Mouse (Mus musculus): ENCODE results near the gene Coro2a. TPM values are rescaled to one million over a fixed set of nuclear protein-coding genes. Genes with fewer than 3 reads are reported as not detected.

Gene Coro2a
- total RNA-seq, 2 experiments from 2014 or later, result 27.2 to 29.4 TPM

DNA sequence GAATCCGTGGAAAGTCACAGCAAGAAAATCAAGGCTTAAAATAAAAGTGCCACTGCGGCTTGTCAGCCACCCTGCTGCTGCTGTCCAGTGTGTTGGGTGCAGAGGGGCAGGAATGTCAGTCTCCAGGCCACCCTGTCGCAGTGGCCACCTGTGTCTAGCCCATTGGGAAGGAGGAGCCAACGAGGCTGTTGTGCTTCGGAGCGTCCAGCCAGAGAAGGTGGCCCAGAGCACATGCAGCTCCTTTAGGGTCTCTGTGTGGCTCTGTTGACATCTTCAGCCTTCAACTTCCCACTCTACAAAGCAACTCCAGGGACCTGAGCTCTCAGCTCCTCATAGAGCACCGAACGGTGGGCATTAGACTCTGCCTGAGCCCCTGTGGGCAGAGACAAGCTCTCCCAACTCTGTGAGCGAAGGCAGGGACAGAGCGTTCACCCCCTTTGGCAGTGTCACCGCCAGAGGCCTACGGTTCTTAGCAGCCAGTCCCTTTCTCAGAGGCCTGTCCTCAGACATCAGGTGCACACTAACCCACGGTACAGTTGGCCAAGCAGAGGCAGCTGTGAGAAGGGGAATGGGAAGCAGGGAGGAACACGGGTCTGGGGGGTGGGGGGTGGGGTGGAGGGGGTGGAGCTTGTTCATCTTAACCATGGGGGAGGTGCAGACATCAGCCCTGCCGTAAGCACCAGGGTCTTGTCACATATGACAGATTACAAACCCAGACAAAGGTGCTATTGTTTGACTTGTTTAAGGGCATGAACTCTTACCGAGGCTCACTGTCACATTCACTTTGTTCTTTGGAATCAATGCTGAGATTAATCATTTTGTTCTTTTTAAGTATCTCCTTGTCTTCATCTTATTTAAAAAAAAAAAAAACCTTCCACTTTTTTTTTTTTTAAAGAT lies 99.1 kb downstream of the Coro2a start:
- no peak for DNase-seq (ENCODE audit: low spot score in 2 of 2)
- intact Hi-C loops (cut with DNase I), result no loop called here

DNA sequence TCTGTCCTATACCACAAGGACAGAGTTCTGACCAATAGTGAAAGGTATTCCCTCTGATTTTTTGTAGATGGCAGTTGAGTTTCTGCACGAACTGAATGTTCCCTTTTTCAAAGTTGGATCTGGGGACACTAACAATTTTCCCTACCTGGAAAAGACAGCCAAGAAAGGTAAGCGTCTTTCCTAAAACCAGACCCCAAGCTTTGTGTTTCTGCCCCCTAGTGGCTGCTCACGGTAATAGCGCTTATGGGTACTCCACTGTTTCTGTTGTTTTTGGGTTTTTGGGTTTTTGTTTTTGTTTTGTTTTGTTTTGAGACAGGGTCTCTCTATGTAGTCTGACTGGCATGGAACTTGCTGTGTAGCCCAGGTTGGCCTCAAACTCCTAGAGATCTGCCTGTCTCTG lies 103.0 kb downstream of the Coro2a start:
- intact Hi-C loops (cut with DNase I), result no loop called here
- peak in 1 of 2 experiments; percentile 33 for DNase-seq (ENCODE audit: low spot score in 2 of 2)

DNA sequence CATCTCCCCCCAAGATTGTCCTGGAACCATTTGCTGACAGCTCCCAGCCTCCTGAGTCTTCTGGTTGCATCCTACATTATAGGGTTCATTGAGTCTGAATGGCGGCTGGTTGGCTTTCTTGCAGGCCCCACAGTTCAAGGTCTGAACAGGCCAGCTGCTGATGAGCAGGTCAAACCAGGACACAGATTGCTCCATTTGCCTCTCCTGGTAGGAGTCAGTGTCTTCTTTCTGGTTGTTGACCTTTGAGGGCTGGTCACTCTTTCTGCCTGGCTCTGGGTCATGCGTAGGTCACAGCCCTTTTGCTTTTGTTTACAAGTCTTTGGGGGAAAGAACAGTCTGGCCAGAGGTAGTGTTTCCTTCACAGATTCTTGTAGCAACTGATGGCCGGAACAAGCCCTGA lies 103.5 kb downstream of the Coro2a start:
- intact Hi-C loops (cut with DNase I), result no loop called here
- DNase-seq (ENCODE audit: low spot score in 2 of 2), result no peak

DNA sequence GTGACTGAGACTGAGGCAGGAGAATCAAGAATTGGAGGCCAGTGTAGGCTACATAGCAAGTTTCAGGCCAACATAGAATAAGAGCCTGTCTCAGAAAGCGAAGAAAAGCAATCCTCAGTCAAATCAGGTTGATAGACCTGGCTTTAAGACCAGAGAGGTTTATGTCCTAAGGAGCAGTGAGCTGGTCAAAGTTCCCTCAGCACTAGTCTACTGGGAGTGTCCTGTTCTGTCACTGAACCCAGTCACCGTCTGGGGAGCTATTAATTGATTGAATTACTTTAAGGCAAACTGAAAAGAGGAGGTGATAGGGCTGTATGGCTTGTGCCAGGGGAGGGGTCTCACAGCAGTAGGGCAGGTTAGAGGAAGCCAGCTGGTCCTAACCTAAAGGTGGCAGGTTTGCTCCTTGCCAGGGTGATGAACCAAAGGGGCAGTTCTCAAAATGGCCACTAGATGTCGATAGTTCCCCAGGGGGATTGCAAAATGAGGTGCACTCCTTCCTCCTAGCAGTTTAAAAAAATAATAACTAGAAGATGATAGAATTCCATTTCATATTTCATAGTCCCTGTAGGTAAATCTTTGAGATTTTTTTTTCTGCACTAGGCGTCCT lies 104.6 kb downstream of the Coro2a start:
- DNase-seq (ENCODE audit: low spot score in 2 of 2), result peak; percentile 47 to 66
- intact Hi-C loops (cut with DNase I), result no loop called here

DNA sequence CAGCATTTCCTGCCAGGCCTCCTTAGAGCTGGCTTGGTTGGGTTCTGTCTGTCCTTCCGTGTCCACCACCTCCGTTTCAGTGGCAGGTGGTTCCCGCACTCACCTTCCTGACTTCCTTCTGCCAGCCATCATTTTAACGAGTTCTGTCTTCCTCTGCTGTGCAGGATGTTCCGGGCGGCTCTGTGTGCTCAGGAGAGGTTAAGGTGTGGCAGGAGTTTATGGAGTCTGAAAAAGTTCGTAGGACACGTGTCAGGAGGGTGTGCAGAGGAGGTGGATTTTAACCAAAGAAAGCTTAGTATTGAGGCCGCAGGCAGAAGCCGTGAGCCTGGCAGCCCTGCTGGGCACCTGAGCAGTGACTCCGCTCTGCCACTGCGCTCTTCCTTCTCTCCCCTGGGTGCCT lies 106.5 kb downstream of the Coro2a start:
- intact Hi-C loops (cut with DNase I), result no loop called here

DNA sequence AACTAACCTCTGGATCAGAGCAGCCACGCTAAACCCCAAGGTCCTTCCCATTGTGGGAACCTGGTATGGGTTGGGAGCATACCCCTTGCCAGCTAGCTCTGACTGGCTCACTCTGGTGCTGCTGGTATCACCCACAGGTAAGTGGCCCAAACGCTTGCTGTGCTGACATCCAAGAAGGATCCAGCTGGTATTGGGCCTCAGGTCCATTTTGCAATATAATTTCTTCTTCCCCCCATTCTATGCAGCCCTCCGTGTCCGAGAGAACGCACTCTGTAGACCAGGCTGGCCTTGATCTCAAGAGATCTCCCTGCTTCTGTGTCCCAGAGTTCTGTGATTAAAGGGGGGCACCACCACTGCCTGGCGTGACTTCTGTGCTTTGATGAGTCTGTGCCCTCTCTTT lies 108.9 kb downstream of the Coro2a start:
- intact Hi-C loops (cut with DNase I), result no loop called here
- DNase-seq (ENCODE audit: low spot score in 2 of 2), result no peak

More for the DNA sequence above, 106.5 kb downstream of the Coro2a start:
- no peak for DNase-seq (ENCODE audit: low spot score in 2 of 2)

DNA sequence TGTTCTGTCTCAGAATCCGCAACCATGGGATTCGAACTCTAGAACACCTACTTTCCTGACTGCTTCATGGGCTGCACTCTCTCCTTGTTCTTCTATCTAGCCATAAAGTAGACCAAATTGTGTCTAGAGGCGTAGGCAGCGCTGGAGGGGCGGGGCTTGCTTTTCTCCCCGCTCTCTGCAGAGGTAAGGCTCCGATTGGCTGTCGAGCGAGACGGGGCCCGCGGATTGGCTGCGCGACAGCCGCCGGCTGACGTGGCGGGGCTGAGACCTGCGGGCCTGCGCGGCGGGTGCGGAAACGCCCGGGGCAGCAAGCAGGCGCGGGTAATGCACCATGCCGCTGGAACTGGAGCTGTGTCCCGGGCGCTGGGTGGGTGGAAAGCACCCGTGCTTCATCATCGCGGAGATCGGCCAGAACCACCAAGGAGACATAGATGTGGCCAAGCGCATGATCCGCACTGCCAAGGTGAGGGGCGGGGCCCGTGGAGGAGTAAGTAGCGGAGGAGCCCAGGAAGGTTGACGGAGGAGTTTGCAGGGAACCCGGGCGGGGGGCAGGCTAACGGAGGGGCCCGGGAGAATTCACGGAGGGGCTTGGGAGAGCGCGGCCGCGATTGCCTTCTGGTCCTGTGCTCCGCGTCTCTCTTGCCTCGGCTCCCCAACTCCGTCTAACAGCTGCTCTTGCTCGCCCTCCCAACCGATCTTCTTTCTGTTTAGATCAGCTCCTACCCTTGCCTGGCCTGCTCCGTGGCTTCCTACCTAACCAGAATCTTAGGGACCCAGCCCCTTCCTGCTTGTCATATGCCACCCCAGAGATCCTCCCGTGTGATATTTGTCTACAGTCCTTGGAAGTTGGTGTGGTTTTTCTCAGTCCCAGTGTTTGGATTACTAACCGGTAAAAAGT lies 112.7 kb downstream of the Coro2a start, which contains the start of gene Nans:
Nans (plus strand) TSS at position 221 of the 898 bp plus-strand sequence.
- intact Hi-C loops (cut with DNase I), result no loop called here

DNA sequence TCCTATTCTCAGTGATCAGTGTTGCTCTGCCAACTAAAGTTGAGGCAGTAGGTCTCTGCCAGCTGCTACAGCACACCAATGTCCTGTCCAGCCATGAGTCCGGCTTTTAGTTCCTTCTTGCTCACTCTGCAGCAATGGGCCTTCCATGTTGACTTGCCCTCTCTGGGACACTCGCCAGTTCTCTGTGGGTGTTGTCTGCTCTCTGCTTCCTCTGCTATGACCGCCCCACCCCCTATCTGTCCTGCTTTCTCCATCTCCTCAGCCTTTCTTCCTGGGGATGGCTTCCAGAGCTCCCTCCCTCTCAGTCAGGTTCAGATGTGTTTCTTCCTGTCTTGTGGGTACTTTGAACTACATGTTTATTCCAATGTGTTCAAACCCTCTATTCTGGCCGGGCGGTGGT lies 114.7 kb downstream of the Coro2a start:
- peak; percentile 24 to 26 for DNase-seq (ENCODE audit: low spot score in 2 of 2)
- intact Hi-C loops (cut with DNase I), result no loop called here

More for the DNA sequence above, 112.7 kb downstream of the Coro2a start, which contains the start of gene Nans:
- peak; percentile 93 to 94 for DNase-seq (ENCODE audit: low spot score in 2 of 2)

Other genes starting within 250 kb of the Coro2a start
- 1 to 10 TPM; 3.6 to 4.9 TPM for gene Trmo, start 212.8 kb downstream of the Coro2a start, total RNA-seq (2021)
- gene Hemgn, start 188.7 kb downstream of the Coro2a start, total RNA-seq (2021), result not detected
- gene Anp32b, start 151.3 kb downstream of the Coro2a start, total RNA-seq (2021), result 10 to 100 TPM; 38.3 to 47.4 TPM
- gene Nans, start 113.0 kb downstream of the Coro2a start, total RNA-seq (2021), result 10 to 100 TPM; 16.6 to 17.6 TPM
- 1 to 10 TPM; 1.2 to 1.3 TPM for gene Trim14, start 66.1 kb downstream of the Coro2a start, total RNA-seq (2021)
- 1 to 10 TPM; 2.7 to 3.8 TPM for gene Tbc1d2, start 48.0 kb upstream of the Coro2a start, total RNA-seq (2021)